Mouse (Mus musculus): ENCODE measurements around the gene Tmem170. TPM values are rescaled to one million over a fixed set of nuclear protein-coding genes. Genes with fewer than 3 reads are reported as not detected.
"Not testable (repeated sequence)": the region's sequence is repeated elsewhere in the genome, so short reads cannot be mapped to it uniquely, and the experiment has no call there.

The Tmem170 gene
- total RNA-seq, 2 experiments from 2014 or later, result 1.5 to 1.6 TPM

- no peak for DNase-seq
Observed at GRCm38 (mm10) chr8:111875758-111876157, 792 bp downstream of the Tmem170 start.

DNA sequence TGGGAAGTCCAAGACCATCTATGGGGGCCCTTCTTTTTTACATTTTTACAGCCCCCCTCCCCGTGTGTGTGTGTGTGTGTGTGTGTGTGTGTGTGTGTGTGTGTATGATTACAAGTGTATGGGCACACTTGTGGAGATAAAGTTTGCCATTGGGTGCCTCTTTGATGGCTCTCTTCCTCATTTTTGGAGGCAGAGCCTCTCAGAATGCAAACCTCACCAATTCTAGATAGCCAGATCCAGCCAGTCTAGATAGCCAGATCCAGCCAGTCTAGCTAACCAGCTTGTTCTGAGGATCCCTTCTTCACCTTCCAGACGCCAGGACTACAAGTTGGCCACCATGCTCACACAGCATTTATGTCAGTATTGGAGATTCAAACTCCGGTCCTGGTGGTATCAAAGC lies 5.3 kb downstream of the Tmem170 start:
- no peak for DNase-seq

- no peak for DNase-seq
Observed at GRCm38 (mm10) chr8:111870379-111870778, 6.2 kb downstream of the Tmem170 start.

DNA sequence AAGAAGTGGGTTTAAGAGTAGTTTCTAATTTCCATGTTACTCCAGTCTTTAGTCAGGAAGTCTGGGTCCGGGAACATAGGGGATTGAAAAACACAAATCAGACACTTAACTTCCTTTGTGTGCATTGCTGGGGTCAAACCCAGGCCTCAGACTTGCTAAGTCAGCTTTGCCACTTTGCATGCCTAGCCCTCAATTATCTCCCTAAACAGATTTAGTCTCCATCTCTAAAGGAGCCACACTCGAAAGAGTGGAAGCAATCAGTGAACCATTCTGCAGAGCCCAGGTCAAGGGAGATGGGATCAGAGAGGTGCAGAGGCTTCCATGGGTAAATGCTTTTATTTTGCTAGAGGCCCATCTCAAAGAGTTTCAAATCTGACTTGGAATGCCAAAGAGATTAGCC lies 7.9 kb downstream of the Tmem170 start:
- DNase-seq, result no peak

DNA sequence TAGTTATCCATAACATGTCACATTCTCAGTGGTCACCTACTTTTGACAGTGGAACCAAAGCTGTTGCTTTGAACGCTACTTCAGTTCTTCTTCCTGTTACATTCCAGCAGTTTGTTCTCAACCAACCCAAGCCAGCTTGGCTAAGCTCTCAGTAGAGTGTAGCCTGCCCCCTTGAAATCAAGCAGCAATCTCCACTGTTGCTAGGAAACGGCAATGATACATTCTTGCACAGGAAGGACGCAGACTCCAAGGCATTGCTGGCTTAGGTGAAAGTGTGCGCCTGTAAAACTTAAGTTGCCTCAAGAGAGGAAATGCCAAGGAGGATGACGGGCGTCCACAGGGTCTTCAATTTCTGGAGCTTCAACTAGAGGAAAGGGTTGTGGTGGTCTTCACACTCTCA lies 10.7 kb downstream of the Tmem170 start:
- no peak for DNase-seq

GRCm38 (mm10) chr8:111865130-111865852 lies 11.3 kb downstream of the Tmem170 start:
- no peak for DNase-seq

GRCm38 (mm10) chr8:111864648-111865047 lies 11.9 kb downstream of the Tmem170 start:
- DNase-seq, result no peak

- DNase-seq, result no peak
Observed at GRCm38 (mm10) chr8:111863280-111863679, 13.3 kb downstream of the Tmem170 start.

GRCm38 (mm10) chr8:111855977-111856376 lies 20.6 kb downstream of the Tmem170 start:
- DNase-seq, result no peak

GRCm38 (mm10) chr8:111853861-111854501 lies 22.6 kb downstream of the Tmem170 start, which contains the start of gene Cfdp1:
TSS of gene Cfdp1 (minus strand) at chr8:111854291.
- DNase-seq, result peak; percentile 96

- DNase-seq, result not testable (repeated sequence)
Observed at GRCm38 (mm10) chr8:111853219-111853618, 23.3 kb downstream of the Tmem170 start.

DNA sequence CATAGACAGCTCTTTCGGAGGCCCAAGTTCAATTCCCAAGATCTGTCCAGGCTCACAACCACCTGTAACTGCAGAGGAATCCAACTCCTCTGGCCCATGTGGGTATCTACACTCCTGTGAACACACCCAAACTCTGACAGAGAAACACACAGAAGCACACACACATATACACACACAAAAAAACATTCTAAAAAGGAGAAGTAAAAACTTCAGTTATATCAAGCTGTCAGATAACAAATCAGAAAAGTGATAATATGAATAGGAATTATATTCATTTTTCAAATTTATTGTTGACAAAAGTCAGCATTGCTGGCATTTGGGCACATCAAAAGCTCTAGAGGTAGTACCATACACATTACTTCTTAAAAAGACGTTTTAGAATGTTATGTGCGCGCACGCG lies 29.8 kb downstream of the Tmem170 start:
- no peak for DNase-seq

GRCm38 (mm10) chr8:111835540-111835939 lies 41.0 kb downstream of the Tmem170 start:
- DNase-seq, result no peak

GRCm38 (mm10) chr8:111834011-111834410 lies 42.5 kb downstream of the Tmem170 start:
- no peak for DNase-seq

DNA sequence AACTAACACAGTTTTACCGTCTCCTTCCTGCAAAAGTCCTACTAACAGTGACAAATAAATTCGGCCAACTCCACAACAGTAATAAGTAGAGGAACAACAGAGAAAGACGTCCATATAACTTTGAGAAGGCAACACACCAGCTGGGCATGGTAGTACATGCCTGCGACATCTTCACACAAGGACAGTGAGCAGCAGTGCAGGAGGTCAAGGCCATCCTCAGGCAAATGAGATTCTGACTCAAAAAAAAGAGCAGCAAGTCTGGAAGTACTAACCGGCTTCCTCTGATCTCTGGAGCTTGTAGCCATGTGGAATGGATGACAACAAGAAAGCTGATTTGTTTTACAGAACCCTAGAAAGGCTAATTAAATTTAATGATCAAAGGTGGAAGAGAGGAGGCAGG lies 43.6 kb downstream of the Tmem170 start:
- DNase-seq, result no peak

DNA sequence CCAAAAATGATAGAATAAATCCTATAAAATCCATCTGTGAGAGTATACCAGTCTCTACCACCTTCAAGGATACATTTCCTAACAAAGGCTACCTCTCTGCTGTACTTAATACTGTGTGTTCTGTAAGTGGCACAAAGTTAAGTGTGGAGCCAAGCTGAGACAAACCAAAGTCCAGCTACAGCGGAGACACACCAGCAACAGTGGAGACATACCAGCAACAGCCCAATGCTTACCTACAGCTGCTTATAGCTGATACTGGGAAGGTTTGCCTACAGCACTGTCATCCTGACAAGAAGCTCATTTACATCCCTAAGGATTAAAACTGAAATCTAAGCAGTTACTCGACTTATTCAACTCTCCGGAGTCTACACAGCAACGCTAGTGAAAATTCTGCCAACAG lies 44.6 kb downstream of the Tmem170 start:
- DNase-seq, result no peak

DNA sequence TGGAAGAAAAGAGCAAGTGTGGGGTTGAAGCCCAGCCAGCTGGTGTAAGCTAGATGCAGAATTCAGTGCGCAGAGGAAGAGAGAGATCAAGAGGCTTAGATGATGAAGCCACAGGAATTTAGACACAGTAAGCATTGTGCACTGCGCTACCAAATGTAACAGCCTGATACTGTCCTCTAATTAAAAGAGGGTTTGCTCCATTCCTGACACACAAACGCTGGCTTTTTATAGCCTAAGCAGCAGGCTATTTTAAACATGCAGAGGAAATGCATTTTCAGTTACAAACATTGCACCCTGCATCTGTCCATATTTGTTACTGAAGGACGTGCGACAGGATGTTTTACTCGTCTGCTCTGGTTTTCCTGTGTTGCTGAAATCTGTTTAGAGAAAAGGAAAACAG lies 48.0 kb downstream of the Tmem170 start:
- no peak for DNase-seq

DNA sequence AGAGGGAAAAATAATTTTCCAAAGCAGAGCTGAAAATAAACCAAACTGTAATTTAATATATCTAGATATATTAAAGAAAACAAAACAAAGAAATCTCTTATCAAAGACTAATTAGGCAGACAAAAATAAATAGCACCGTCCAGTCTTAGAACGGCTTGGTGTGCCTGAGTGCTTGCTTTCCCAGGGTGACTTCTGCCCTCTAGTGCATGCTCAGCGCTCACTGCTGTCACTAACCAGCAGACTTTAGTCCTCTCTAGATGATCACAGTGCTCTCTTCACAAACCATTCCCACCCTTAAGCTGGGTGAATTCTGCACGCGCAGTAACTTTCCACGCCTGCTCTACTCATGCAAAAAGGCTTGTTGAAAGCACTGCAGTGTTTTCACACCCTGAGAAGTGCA lies 51.3 kb downstream of the Tmem170 start:
- DNase-seq, result no peak

DNA sequence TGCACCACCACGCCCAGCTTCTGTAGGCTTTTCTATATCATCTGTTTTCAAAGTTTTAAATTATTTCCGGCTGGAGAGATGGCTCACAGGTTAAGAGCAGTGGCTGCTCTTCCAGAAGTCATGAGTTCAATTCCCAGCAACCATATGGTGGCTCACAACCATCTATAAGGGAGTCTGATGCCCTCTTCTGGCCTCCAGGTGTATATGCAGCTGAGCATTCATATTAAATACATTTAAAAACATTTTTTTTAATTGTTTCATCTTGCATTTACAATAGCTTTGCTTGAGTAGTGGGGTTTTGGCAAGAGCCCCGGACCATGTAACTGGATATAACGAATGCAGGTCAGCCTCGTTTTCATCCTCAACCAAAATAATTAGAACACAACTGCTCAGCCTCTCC lies 52.2 kb downstream of the Tmem170 start:
- DNase-seq, result no peak

DNA sequence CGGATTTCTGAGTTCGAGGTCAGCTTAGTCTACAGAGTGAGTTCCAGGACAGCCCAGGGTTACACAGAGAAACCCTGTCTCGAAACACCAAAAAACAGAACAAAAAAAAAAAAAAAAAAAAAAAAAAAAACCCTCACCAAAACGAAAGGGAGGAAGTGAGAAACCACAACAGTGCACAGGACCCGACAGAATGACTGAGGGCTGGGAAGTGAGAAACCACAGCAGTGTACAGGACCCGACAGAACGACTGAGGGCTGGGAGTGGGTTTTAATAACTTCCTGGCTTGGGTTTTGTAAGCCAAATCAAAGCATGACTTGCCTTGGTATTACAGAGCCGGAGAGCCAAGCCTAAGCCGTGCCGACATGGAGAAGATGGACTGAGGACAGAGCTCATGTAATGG lies 55.4 kb downstream of the Tmem170 start:
- no peak for DNase-seq

GRCm38 (mm10) chr8:111820691-111821090 lies 55.9 kb downstream of the Tmem170 start:
- DNase-seq, result no peak

- no peak for DNase-seq
Observed at GRCm38 (mm10) chr8:111820018-111820417, 56.5 kb downstream of the Tmem170 start.

DNA sequence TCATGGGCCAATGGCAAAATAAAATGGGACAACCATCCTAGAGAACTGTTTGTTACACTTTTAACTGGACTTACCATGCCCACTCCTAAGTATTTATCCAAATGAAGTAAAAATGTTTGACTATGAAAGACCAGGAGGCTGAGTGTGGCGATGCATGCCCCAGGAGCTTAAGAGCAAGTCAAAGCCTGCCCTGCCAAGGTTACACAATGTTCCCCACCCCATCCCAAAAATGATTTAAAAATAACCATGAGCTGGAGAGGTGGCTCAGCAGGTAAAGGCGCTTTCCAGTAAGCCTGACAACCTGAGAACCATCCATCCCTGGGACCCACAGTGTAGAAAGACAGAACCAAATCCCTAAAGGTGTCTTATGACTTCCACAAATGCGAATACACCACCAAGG lies 58.0 kb downstream of the Tmem170 start:
- no peak for DNase-seq

- no peak for DNase-seq
Observed at GRCm38 (mm10) chr8:111815078-111815477, 61.5 kb downstream of the Tmem170 start.

Data from gastrocnemius, postnatal 25 days (tissue).